In genomic region chr12:27338116-27338515, GRCm38 (mm10) we compare ENCODE assay signal across 8 mouse cellular contexts. TPM values are rescaled to one million over a fixed set of nuclear protein-coding genes. Genes with fewer than 3 reads are reported as not detected.
DNase-seq lines count a peak whose midpoint lies in the region; ATAC-seq and TF ChIP-seq lines count a peak whose summit lies in the region.

No protein-coding gene starts in this region.

- DNase-seq in heart, adult 2 months = no peak
- peak; percentile 62 for DNase-seq in brain, adult 2 months (ENCODE audit: low read depth, low spot score)
- peak; percentile 10 for DNase-seq in forelimb bud, embryonic 11.5 days (ENCODE audit: low read depth, low spot score)
- DNase-seq in liver, postnatal 0 days = no peak
- no peak for DNase-seq in thymus, postnatal 36 days
- no peak for DNase-seq in gastrocnemius, adult 8-10 months (ENCODE audit: low spot score in 2 of 2)

- H3K9ac ChIP-seq in heart, embryonic 12.5 days = 0 out of 2 replicates have a peak overlapping the region, but pooled peaks have one; percentile 48
- no peak overlapping the region for H3K9ac ChIP-seq in heart, adult 2 months (ENCODE audit: low read depth, low read length)
- no peak overlapping the region for H3K9ac ChIP-seq in liver, postnatal 0 days (replicated peaks)

- H3K9me3 ChIP-seq in heart, embryonic 12.5 days (replicated peaks) = no peaks in the 10 kb centered on the region
- no peaks in the 10 kb centered on the region for H3K9me3 ChIP-seq in liver, postnatal 0 days (ENCODE audit: low read length)

- 21% methylated on average over 12 of the region's 12 CpGs for WGBS in heart, embryonic 12.5 days
- WGBS in heart, adult 2 months = 38% methylated on average over 12 of the region's 12 CpGs
- 22% methylated on average over 12 of the region's 12 CpGs for WGBS in liver, postnatal 0 days (ENCODE audit: insufficient replicate concordance)

- H3K27me3 ChIP-seq in heart, embryonic 12.5 days (replicated peaks) = no peaks in the 10 kb centered on the region
- H3K27me3 ChIP-seq in heart, adult 2 months (ENCODE audit: control insufficient read depth, insufficient read depth, low read length) = peaks cover 11% of the 10 kb centered on the region
- H3K27me3 ChIP-seq in liver, postnatal 0 days (ENCODE audit: insufficient read depth, low read length) = peaks cover 56% of the 10 kb centered on the region

- H3K4me1 ChIP-seq in heart, embryonic 12.5 days (replicated peaks) = peaks cover 2% of the 10 kb centered on the region; the same call in 1 of the 2 replicates
- H3K4me1 ChIP-seq in heart, adult 2 months (ENCODE audit: control insufficient read depth, insufficient read depth, low read length) = no peaks in the 10 kb centered on the region
- H3K4me1 ChIP-seq in liver, postnatal 0 days (ENCODE audit: insufficient read depth) = peaks cover 8% of the 10 kb centered on the region; the same call in 1 of the 2 replicates

- 0 out of 2 replicates have a peak, but pooled peaks cover 2% of the 10 kb centered on the region for H3K36me3 ChIP-seq in heart, embryonic 12.5 days
- H3K36me3 ChIP-seq in heart, adult 2 months (ENCODE audit: control insufficient read depth, insufficient read depth, low read length) = no peaks in the 10 kb centered on the region
- no peaks in the 10 kb centered on the region for H3K36me3 ChIP-seq in liver, postnatal 0 days (replicated peaks; ENCODE audit: insufficient read depth, low read length)

- peak overlapping the region; percentile 27; the same call in 1 of the 2 replicates for H3K4me3 ChIP-seq in heart, embryonic 12.5 days
- H3K4me3 ChIP-seq in heart, adult 2 months = no peak overlapping the region
- H3K4me3 ChIP-seq in liver, postnatal 0 days (ENCODE audit: low read depth, low read length) = no peak overlapping the region

- no peak for TF ChIP-seq CTCF in heart, adult 2 months (IDR thresholded peaks at IDR 0.05)
- no peak for TF ChIP-seq CTCF in liver, postnatal 0 days (IDR thresholded peaks at IDR 0.05; ENCODE audit: low read depth)

- no peak for TF ChIP-seq EP300 in heart, adult 2 months (IDR thresholded peaks at IDR 0.05; ENCODE audit: insufficient read depth, low read depth, low read length)
- TF ChIP-seq EP300 in liver, postnatal 0 days (IDR thresholded peaks at IDR 0.05; ENCODE audit: low read depth) = no peak

- no peak for TF ChIP-seq POLR2A in heart, adult 2 months (IDR thresholded peaks at IDR 0.05; ENCODE audit: insufficient read depth, low read depth, low read length)

- H3K79me2 ChIP-seq in heart, adult 2 months (replicated peaks; ENCODE audit: control insufficient read depth, insufficient read depth, low read length) = no peaks in the 10 kb centered on the region

- peak overlapping the region; percentile 93 for H3K4me2 ChIP-seq in heart, embryonic 12.5 days
- peak overlapping the region; percentile 71 for H3K4me2 ChIP-seq in liver, postnatal 0 days (ENCODE audit: low read depth, low read length)

- ATAC-seq in heart, embryonic 12.5 days (ENCODE audit: insufficient number of reproducible peaks, low FRiP score) = no peak
- no peak for ATAC-seq in liver, postnatal 0 days
- ATAC-seq in activated CD4-positive, CD25-positive, alpha-beta regulatory T cell, adult 4 months = no peak

- intact Hi-C loops in heart, adult 2 months (cut with DNase I) = no loop called here

- no peak overlapping the region for H3K27ac ChIP-seq in heart, embryonic 12.5 days (ENCODE audit: poor library complexity, severe bottlenecking)
- no peak overlapping the region for H3K27ac ChIP-seq in heart, adult 2 months
- no peak overlapping the region for H3K27ac ChIP-seq in liver, postnatal 0 days (ENCODE audit: low read depth)

RNA-seq across cellular contexts. Expression of gene Sox11, which starts 4.3 kb away (rescaled TPM):
- polyA plus RNA-seq in heart, embryonic 12.5 days (2016; fragmentation: Nextera tagmentation; extraction: Ambion mirVana) = 25.1 and 27.5 TPM in 2 replicates
- under 1 TPM in 1 of 2 experiments, not detected in 1; 0.05 TPM for total RNA-seq in heart, adult 2 months (2021)
- 0.02 and 0.03 TPM in 2 replicates for polyA plus RNA-seq in heart, adult 2 months (2012; rRNA removed)
- 0.48 and 0.54 TPM in 2 replicates for polyA plus RNA-seq in liver, postnatal 0 days (2015; fragmentation: Nextera tagmentation; extraction: Ambion mirVana)
- under 1 TPM in 1 of 2 experiments, not detected in 1; 0.11 TPM for polyA plus RNA-seq in activated CD4-positive, CD25-positive, alpha-beta regulatory T cell, adult 4 months (2017; shearing (Covaris generic))
- total RNA-seq in gastrocnemius, adult 8-10 months (2022) = under 1 TPM in 3 of 4 experiments, not detected in 1; 0.02 to 0.07 (median 0.03) TPM

Comparison
In these comparisons a context has a peak if more than half of its experiments do, and no peak if none do; other contexts are left out.
1. RNA of gene Sox11, which starts 4.3 kb away (polyA plus RNA-seq): 25.1 to 27.5 TPM in heart, embryonic 12.5 days; 0.48 to 0.54 TPM in liver, postnatal 0 days, 0.11 TPM in activated CD4-positive, CD25-positive, alpha-beta regulatory T cell, adult 4 months and 0.02 to 0.03 TPM in heart, adult 2 months; every median in the first group is over 10 times any median in the second.
2. DNase-seq: peak in brain, adult 2 months (single experiment) and forelimb bud, embryonic 11.5 days (single experiment); none in heart, adult 2 months (0 of 2), liver, postnatal 0 days (single experiment), thymus, postnatal 36 days (0 of 2) and gastrocnemius, adult 8-10 months (0 of 2).